Mouse (Mus musculus): ENCODE results near the gene 2410002F23Rik. TPM values are rescaled to one million over a fixed set of nuclear protein-coding genes. Genes with fewer than 3 reads are reported as not detected.
"Not testable (repeated sequence)": the region's sequence is repeated elsewhere in the genome, so short reads cannot be mapped to it uniquely, and the experiment has no call there.

Gene 2410002F23Rik
- polyA plus RNA-seq, 1 experiment, result 98.9 TPM

DNA sequence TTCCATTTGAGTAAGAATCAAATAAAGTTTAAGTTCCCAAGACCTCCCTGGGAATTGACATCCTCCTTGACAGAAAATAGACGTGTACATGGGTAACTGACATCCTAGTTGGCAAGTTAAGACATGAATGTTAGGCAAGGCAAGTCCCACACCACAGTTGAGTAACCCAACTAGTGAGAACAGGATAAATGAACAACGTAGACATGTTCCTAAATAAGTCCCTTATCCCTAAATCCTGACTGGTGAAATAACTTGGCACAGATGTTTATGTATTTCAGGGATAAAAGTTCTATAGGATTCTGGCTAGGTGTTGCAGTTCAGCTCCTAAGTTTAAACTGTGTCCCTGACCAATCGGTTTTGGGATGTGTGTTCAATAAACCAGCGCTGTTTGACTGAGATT lies 44.5 kb downstream of the 2410002F23Rik start:
- DNase-seq (ENCODE audit: low read depth in 1 of 2, low spot score in 2 of 2), result no peak
- WGBS, result 82% methylated on average over 4 of the region's 4 CpGs

DNA sequence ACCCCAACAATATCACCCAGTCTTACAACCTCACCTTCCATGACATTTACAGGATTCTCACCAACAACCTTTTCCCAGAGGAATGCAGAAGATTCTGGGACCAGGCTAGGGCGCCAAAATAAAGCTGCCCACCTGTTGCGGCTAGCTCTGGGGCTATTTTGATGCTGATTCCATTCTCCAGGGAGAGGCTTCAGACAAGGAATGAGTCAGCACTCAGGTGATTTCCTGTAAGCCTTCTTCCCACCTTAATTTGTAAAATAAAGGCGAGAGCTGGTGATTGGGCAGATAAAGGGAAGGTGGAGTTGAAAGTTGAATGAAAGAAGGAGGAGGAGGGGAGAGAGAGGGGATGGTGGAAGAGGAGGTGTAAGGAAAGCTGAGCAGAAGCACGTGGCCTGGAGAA lies 44.9 kb downstream of the 2410002F23Rik start:
- no peaks in the 10 kb centered on the region for H3K27me3 ChIP-seq (ENCODE audit: control insufficient read depth, insufficient read depth, low read length)
- no peaks in the 10 kb centered on the region for H3K36me3 ChIP-seq (ENCODE audit: control insufficient read depth, insufficient read depth, low read length)
- H3K4me1 ChIP-seq (ENCODE audit: control insufficient read depth, insufficient read depth, insufficient read length), result no peaks in the 10 kb centered on the region; the same call in 1 of the 2 replicates
- WGBS, result 46% methylated on average over 4 of the region's 4 CpGs
- H3K4me3 ChIP-seq (ENCODE audit: extremely low read depth, insufficient read depth, insufficient read length), result no peak overlapping the region
- no peak overlapping the region for H3K27ac ChIP-seq (ENCODE audit: insufficient read depth, low read length)
- DNase-seq (ENCODE audit: low read depth in 1 of 2, low spot score in 2 of 2), result no peak
- TF ChIP-seq CTCF (IDR thresholded peaks at IDR 0.05; ENCODE audit: extremely low read depth, insufficient read depth, insufficient read length, insufficient replicate concordance), result no peak
- TF ChIP-seq POLR2A (IDR thresholded peaks at IDR 0.05; ENCODE audit: low read depth, low read length), result no peak

More for the DNA sequence above, 44.5 kb downstream of the 2410002F23Rik start:
- Histone ChIP-seq H3K27ac (ENCODE audit: insufficient read depth, low read length) (no peak overlapping the region), H3K4me3 (ENCODE audit: extremely low read depth, insufficient read depth, insufficient read length) (no peak overlapping the region), H3K36me3 (ENCODE audit: control insufficient read depth, insufficient read depth, low read length) (no peaks in the 10 kb centered on the region), H3K4me1 (ENCODE audit: control insufficient read depth, insufficient read depth, insufficient read length) (no peaks in the 10 kb centered on the region; the same call in 1 of the 2 replicates), H3K27me3 (ENCODE audit: control insufficient read depth, insufficient read depth, low read length) (no peaks in the 10 kb centered on the region)
- TF ChIP-seq CTCF (IDR thresholded peaks at IDR 0.05; ENCODE audit: extremely low read depth, insufficient read depth, insufficient read length, insufficient replicate concordance) (no peak), POLR2A (IDR thresholded peaks at IDR 0.05; ENCODE audit: low read depth, low read length) (no peak)

DNA sequence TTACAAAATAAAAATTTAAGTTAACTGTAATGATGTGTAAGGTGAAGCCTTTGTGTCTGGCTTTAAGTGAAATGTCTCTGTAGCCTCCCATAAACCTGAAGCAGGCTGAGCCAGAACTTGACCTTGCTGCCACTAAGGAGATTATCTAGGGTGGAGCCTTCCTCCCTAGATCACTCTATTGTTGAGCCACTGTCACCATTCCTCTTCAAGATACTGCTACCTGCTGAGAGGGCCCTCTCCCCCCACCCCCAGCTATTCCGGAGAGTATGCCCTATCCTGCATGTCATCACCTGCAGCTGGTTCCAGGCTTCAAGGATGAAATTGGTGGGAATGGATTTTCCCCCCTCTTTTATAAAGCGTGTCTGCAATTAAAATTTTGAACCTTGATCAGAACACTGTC lies 51.0 kb downstream of the 2410002F23Rik start:
- 80% methylated on average over 2 of the region's 2 CpGs for WGBS
- H3K4me1 ChIP-seq (ENCODE audit: control insufficient read depth, insufficient read depth, insufficient read length); H3K4me3 ChIP-seq (ENCODE audit: extremely low read depth, insufficient read depth, insufficient read length); DNase-seq (ENCODE audit: low read depth in 1 of 2, low spot score in 2 of 2); H3K27me3 ChIP-seq (ENCODE audit: control insufficient read depth, insufficient read depth, low read length); H3K36me3 ChIP-seq (ENCODE audit: control insufficient read depth, insufficient read depth, low read length); H3K27ac ChIP-seq (ENCODE audit: insufficient read depth, low read length): not testable (repeated sequence)

Other genes with a start within 250 kb of the 2410002F23Rik start
- gene Klk1b26, start 234.6 kb upstream of the 2410002F23Rik start, polyA plus RNA-seq (2012; rRNA removed), result not detected in 2 replicates
- gene Klk1b27, start 194.4 kb upstream of the 2410002F23Rik start, polyA plus RNA-seq (2012; rRNA removed), result 4.1 and 4.4 TPM in 2 replicates
- not detected in 2 replicates for gene Klk1b21, start 144.4 kb upstream of the 2410002F23Rik start, polyA plus RNA-seq (2012; rRNA removed)
- 13.3 TPM in 1 of 2 replicates, not detected in the other for gene Klk1b22, start 134.0 kb upstream of the 2410002F23Rik start, polyA plus RNA-seq (2012; rRNA removed)
- 0.06 TPM in 1 of 2 replicates, not detected in the other for gene Klk1b16, start 110.0 kb upstream of the 2410002F23Rik start, polyA plus RNA-seq (2012; rRNA removed)
- gene Klk1b24, start 58.5 kb upstream of the 2410002F23Rik start, polyA plus RNA-seq (2012; rRNA removed), result 0.75 and 1.0 TPM in 2 replicates
- 0.97 and 2.0 TPM in 2 replicates for gene Klk1b3, start 48.5 kb upstream of the 2410002F23Rik start, polyA plus RNA-seq (2012; rRNA removed)
- gene Klk1b4, start 39.3 kb upstream of the 2410002F23Rik start, polyA plus RNA-seq (2012; rRNA removed), result 3.0 and 6.3 TPM in 2 replicates
- gene Klk1b5, start 30.8 kb upstream of the 2410002F23Rik start, polyA plus RNA-seq (2012; rRNA removed), result 8.7 and 9.8 TPM in 2 replicates
- 834 and 917 TPM in 2 replicates for gene Klk1, start 21.4 kb upstream of the 2410002F23Rik start, polyA plus RNA-seq (2012; rRNA removed)
- not detected in 2 replicates for gene Gm36864, start 10.5 kb upstream of the 2410002F23Rik start, polyA plus RNA-seq (2012; rRNA removed)
- gene 1700028J19Rik, start within 50 bp of the 2410002F23Rik start, polyA plus RNA-seq (2012; rRNA removed), result 1.4 TPM in 2 replicates
- not detected in 2 replicates for gene Acp4, start 10.7 kb downstream of the 2410002F23Rik start, polyA plus RNA-seq (2012; rRNA removed)
- gene Gm15517, start 14.7 kb downstream of the 2410002F23Rik start, polyA plus RNA-seq (2012; rRNA removed), result not detected in 2 replicates
- 4.0 and 5.2 TPM in 2 replicates for gene Clec11a, start 60.2 kb downstream of the 2410002F23Rik start, polyA plus RNA-seq (2012; rRNA removed)
- gene Shank1, start 63.5 kb downstream of the 2410002F23Rik start, polyA plus RNA-seq (2012; rRNA removed), result 4.5 and 4.8 TPM in 2 replicates
- 1.2 and 2.5 TPM in 2 replicates for gene Syt3, start 137.4 kb downstream of the 2410002F23Rik start, polyA plus RNA-seq (2012; rRNA removed)
- gene 1700008O03Rik, start 139.1 kb downstream of the 2410002F23Rik start, polyA plus RNA-seq (2012; rRNA removed), result 0.40 and 0.68 TPM in 2 replicates
- gene Lrrc4b, start 182.3 kb downstream of the 2410002F23Rik start, polyA plus RNA-seq (2012; rRNA removed), result 0.22 and 0.23 TPM in 2 replicates
- gene Aspdh, start 218.7 kb downstream of the 2410002F23Rik start, polyA plus RNA-seq (2012; rRNA removed), result 0.40 TPM in 1 of 2 replicates, not detected in the other
- 124 and 171 TPM in 2 replicates for gene Josd2, start 221.3 kb downstream of the 2410002F23Rik start, polyA plus RNA-seq (2012; rRNA removed)
- 188 and 231 TPM in 2 replicates for gene Emc10, start 249.8 kb downstream of the 2410002F23Rik start, polyA plus RNA-seq (2012; rRNA removed)
- gene Fam71e1, start 249.9 kb downstream of the 2410002F23Rik start, polyA plus RNA-seq (2012; rRNA removed), result 5.1 and 7.3 TPM in 2 replicates

Measured in spleen, adult 2 months (tissue).